Comparison of ENCODE assay signal across 9 mouse cellular contexts in the genomic region with DNA sequence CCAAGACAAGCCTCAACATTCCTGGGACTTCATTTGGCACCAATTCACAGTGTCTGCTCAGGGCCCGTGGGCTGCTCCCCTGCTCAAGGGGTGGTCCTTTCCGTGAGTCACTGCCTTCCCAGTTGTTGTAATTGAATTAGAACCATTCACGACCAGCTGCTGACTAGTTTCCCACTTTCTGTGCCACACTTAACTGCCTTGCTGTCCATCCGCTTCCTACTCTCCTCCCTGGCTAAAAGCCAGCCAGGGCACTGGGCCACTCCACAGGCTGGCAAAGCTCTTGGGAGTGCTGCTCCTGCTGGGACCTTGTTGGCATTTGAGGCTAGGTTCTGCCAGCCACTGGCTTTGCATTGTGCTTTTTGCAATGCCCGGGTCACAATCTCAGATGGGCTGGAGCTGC. TPM values are rescaled to one million over a fixed set of nuclear protein-coding genes. Genes with fewer than 3 reads are reported as not detected.
DNase-seq lines count a peak whose midpoint lies in the region; TF ChIP-seq lines count a peak whose summit lies in the region.
"Had no signal": no experiment of that assay in that cellular context is flagged by ENCODE, and none has a peak within 500 bp of the region (broad histone marks: within the 10 kb centered on the region; RNA-seq: fewer than 3 reads in every experiment).

No protein-coding gene starts in this region.

- DNase-seq in heart, adult 8-10 months (ENCODE audit: low spot score), result peak; percentile 36
- DNase-seq in heart, embryonic 10.5 days (ENCODE audit: low spot score), result no peak
- peak; percentile 7 for DNase-seq in 3T3-L1 (ENCODE audit: low read depth, low spot score)
- DNase-seq in cerebellum, adult 18-20 months, result peak; percentile 50 to 60
- peak; percentile 4 to 15 for DNase-seq in kidney, adult 8-10 months
- no peak for DNase-seq in thymus, adult 2 months
- DNase-seq in thymus, postnatal 0 days (ENCODE audit: low spot score), result no peak
- DNase-seq in thymus, adult 18-20 months, result no peak

- no peak overlapping the region for H3K4me3 ChIP-seq in heart, embryonic 10.5 days
- H3K4me3 ChIP-seq in thymus, adult 2 months (ENCODE audit: control insufficient read depth, insufficient read depth, low read length), result no peak overlapping the region
- H3K4me3 ChIP-seq: lung, embryonic 15.5 days had no signal

- H3K36me3 ChIP-seq in heart, embryonic 10.5 days, result no peaks in the 10 kb centered on the region
- no peaks in the 10 kb centered on the region for H3K36me3 ChIP-seq in thymus, adult 2 months (ENCODE audit: control insufficient read depth, insufficient read depth, low read length)
- H3K36me3 ChIP-seq: lung, embryonic 15.5 days had no signal

- TF ChIP-seq CTCF in thymus, adult 2 months (IDR thresholded peaks at IDR 0.05; ENCODE audit: borderline replicate concordance, control insufficient read depth, extremely low read depth, insufficient read depth, low read length, poor library complexity), result no peak

- peaks cover 14% of the 10 kb centered on the region for H3K4me1 ChIP-seq in heart, embryonic 10.5 days
- H3K4me1 ChIP-seq in thymus, adult 2 months (replicated peaks; ENCODE audit: control insufficient read depth, insufficient read depth, low read length), result no peaks in the 10 kb centered on the region
- H3K4me1 ChIP-seq: lung, embryonic 15.5 days had no signal

- H3K9me3 ChIP-seq in heart, embryonic 10.5 days, result no peaks in the 10 kb centered on the region
- H3K9me3 ChIP-seq: lung, embryonic 15.5 days had no signal

- no peak overlapping the region for H3K27ac ChIP-seq in heart, embryonic 10.5 days
- H3K27ac ChIP-seq in thymus, adult 2 months (ENCODE audit: control insufficient read depth, insufficient read depth, low read length), result no peak overlapping the region
- H3K27ac ChIP-seq: lung, embryonic 15.5 days had no signal

- 61% methylated on average over 5 of the region's 5 CpGs for WGBS in heart, embryonic 10.5 days
- 80% methylated on average over 5 of the region's 5 CpGs for WGBS in thymus, adult 2 months

- peaks cover 10% of the 10 kb centered on the region; the same call in 1 of the 2 replicates for H3K27me3 ChIP-seq in heart, embryonic 10.5 days (ENCODE audit: insufficient read depth, poor library complexity, severe bottlenecking)
- no peaks in the 10 kb centered on the region for H3K27me3 ChIP-seq in thymus, adult 2 months (ENCODE audit: control insufficient read depth, insufficient read depth, low read length)
- H3K27me3 ChIP-seq: lung, embryonic 15.5 days had no signal

- TF ChIP-seq POLR2A in thymus, adult 2 months (IDR thresholded peaks at IDR 0.05; ENCODE audit: control insufficient read depth, extremely low read depth, insufficient read depth, low read length, poor library complexity), result no peak

RNA-seq across cellular contexts. Expression of gene St8sia2, which starts 59.0 kb away (rescaled TPM):
- total RNA-seq in heart, adult 8-10 months (2022), result under 1 TPM; 0.09 to 0.28 (median 0.18) TPM
- polyA plus RNA-seq in heart, embryonic 10.5 days (2016; fragmentation: Nextera tagmentation; extraction: Ambion mirVana), result 3.4 and 5.5 TPM in 2 replicates
- 0.47 and 0.64 TPM in 2 replicates for polyA plus RNA-seq in thymus, adult 2 months (2012; rRNA removed)
- 0.68 and 0.69 TPM in 2 replicates for polyA plus RNA-seq in thymus, postnatal 0 days (2015; fragmentation: Nextera tagmentation; extraction: Ambion mirVana)

Comparison
In these comparisons a context has a peak if more than half of its experiments do, and no peak if none do; other contexts are left out.
1. DNase-seq: peak in heart, adult 8-10 months (single experiment), 3T3-L1 (single experiment), cerebellum, adult 18-20 months (2 of 2) and kidney, adult 8-10 months (2 of 2); none in heart, embryonic 10.5 days (single experiment), thymus, adult 2 months (single experiment), thymus, postnatal 0 days (single experiment) and thymus, adult 18-20 months (0 of 2).